Mouse (Mus musculus): ENCODE data around the gene Ercc6l2. TPM values are rescaled to one million over a fixed set of nuclear protein-coding genes. Genes with fewer than 3 reads are reported as not detected.
A peak's percentile ranks its signal among the peaks of the same experiment; 100 is the strongest.

Gene Ercc6l2
- polyA plus RNA-seq, 1 experiment from 2014 or later, result 13.3 TPM

DNA sequence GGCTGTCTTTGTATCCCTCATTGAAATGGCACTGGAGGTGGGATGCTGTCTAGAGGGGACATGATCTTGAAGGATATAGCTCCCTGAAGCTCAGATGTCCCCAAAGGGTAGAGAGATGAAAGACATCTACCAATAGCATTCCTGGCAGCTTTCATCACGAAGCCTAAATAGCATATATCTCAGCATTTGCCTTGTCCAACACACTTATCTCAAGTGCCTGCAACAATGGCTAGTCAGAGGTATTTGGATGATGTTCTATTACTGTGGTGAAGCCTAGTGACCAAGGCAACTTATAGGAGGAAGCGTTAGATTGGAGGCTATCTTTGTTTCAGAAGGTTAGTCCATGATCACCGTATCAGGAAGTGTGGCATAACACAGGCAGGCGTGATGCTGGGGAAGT lies 126.1 kb downstream of the Ercc6l2 start:
- no peak overlapping the region for H3K9ac ChIP-seq (ENCODE audit: low read depth, low read length)
- no peak overlapping the region for H3K4me3 ChIP-seq (ENCODE audit: low read length)
- no peak overlapping the region for H3K27ac ChIP-seq (ENCODE audit: low read depth, low read length)
- ATAC-seq, result no peak
- H3K4me1 ChIP-seq (ENCODE audit: control insufficient read depth, insufficient read depth, low read depth, low read length), result no peaks in the 10 kb centered on the region
- peaks cover 3% of the 10 kb centered on the region; the same call in 1 of the 2 replicates for H3K27me3 ChIP-seq (replicated peaks; ENCODE audit: control insufficient read depth, insufficient read depth, low read length)
- no peaks in the 10 kb centered on the region for H3K36me3 ChIP-seq (ENCODE audit: control insufficient read depth, insufficient read depth, low read length)
- 94% methylated on average over 4 of the region's 4 CpGs for WGBS
- H3K9me3 ChIP-seq (ENCODE audit: control insufficient read depth, low read length), result no peaks in the 10 kb centered on the region
- no peak overlapping the region for H3K4me2 ChIP-seq (ENCODE audit: low read length)

DNA sequence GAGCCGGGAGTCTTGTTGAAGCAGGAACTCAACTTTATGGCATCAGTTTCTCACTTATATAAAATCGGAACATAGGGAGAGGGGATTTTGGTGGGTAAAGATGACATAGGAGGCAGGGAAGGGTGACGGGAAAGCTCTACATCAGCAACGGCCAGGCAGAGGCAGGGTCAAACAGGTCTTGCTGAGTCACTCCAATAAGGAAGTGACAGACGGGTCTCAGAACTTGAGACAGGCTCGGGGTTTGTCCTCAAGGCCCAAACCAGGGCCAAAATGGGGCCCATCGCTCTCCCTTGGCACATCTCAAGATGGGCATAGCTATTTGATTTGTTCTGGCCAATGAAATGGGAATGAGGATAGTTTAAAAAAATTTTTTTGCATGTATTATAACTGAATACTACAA lies 128.6 kb downstream of the Ercc6l2 start:
- 86% methylated on average over 7 of the region's 7 CpGs for WGBS
- Histone ChIP-seq H3K9ac (ENCODE audit: low read depth, low read length) (no peak overlapping the region), H3K4me1 (ENCODE audit: control insufficient read depth, insufficient read depth, low read depth, low read length) (no peaks in the 10 kb centered on the region), H3K4me3 (ENCODE audit: low read length) (no peak overlapping the region), H3K4me2 (ENCODE audit: low read length) (no peak overlapping the region), H3K27ac (ENCODE audit: low read depth, low read length) (no peak overlapping the region), H3K36me3 (ENCODE audit: control insufficient read depth, insufficient read depth, low read length) (no peaks in the 10 kb centered on the region), H3K27me3 (replicated peaks; ENCODE audit: control insufficient read depth, insufficient read depth, low read length) (peaks cover 3% of the 10 kb centered on the region; the same call in 1 of the 2 replicates), H3K9me3 (ENCODE audit: control insufficient read depth, low read length) (no peaks in the 10 kb centered on the region)
- no peak for ATAC-seq

DNA sequence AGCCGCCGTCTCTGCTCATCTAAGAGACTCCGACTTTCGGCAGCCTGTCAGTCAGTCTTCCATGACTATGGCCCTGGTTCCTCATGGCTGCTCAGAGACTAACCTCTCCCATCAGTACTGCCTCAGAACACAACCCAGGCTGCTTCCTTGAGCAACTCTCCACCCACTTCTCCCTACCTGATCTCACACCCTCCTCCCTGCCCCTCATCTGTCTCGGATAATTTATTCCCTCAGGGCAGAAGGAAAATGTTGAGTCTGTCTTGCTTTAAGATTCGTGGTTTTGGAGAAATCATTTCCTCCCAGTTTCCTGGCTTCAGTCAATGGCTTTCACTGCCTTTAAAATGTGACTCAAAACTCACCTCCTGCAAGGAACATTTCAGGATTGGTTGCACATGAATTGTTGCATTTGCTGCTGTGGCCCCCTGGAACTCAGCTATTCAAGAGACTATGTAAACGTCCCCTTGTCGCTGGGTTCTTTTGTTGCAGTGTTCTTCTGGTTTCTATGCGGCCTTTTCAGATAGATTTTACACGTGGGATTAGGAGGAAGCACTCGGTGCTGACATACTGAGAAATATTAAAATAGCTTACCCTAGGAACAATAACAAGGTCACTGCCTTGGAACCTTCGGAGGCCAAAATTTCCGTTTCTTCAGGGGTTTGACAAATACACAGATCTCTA lies 129.4 kb downstream of the Ercc6l2 start:
- no peak overlapping the region for H3K9ac ChIP-seq (ENCODE audit: low read depth, low read length)
- no peak overlapping the region for H3K4me3 ChIP-seq (ENCODE audit: low read length)
- 0 out of 2 replicates have a peak, but pooled peaks have one; percentile 20 for ATAC-seq
- H3K4me2 ChIP-seq (ENCODE audit: low read length), result no peak overlapping the region
- no peak overlapping the region for H3K27ac ChIP-seq (ENCODE audit: low read depth, low read length)
- no peaks in the 10 kb centered on the region for H3K36me3 ChIP-seq (ENCODE audit: control insufficient read depth, insufficient read depth, low read length)
- no peaks in the 10 kb centered on the region for H3K9me3 ChIP-seq (ENCODE audit: control insufficient read depth, low read length)
- H3K27me3 ChIP-seq (replicated peaks; ENCODE audit: control insufficient read depth, insufficient read depth, low read length), result peaks cover 3% of the 10 kb centered on the region; the same call in 1 of the 2 replicates
- no peaks in the 10 kb centered on the region for H3K4me1 ChIP-seq (ENCODE audit: control insufficient read depth, insufficient read depth, low read depth, low read length)
- WGBS, result 21% methylated on average over 13 of the region's 13 CpGs

Other genes with a start within 250 kb of the Ercc6l2 start
- 15.3 and 17.3 TPM in 2 replicates for gene Ptch1, start 241.6 kb upstream of the Ercc6l2 start, polyA plus RNA-seq (2015; fragmentation: Nextera tagmentation; extraction: Ambion mirVana)